Mouse (Mus musculus) forebrain, postnatal 0 days (tissue): Measurements from ENCODE around the gene Tcerg1l. TPM values are rescaled to one million over a fixed set of nuclear protein-coding genes. Genes with fewer than 3 reads are reported as not detected.
A peak's percentile ranks its signal among the peaks of the same experiment; 100 is the strongest.

ENCODE experiments used
- ATAC-seq: fragments of 200-750 bp; cut with Nextera tagmentation; 2 replicates; pipeline ENCODE4 v1.8.0; 2017; ENCODE audit warnings: mild to moderate bottlenecking, moderate library complexity
- DNase-seq: peaks from one replicate; pipeline ENCODE4 v3.0.0-alpha.2; 2015
- H3K27ac ChIP-seq: fragments of 300-500 bp; sonication (generic); 2 replicates; pipeline ENCODE4 v1.5.1; 2014; ENCODE audit warnings: low read depth, mild to moderate bottlenecking, antibody characterized with exemption, low read length, moderate library complexity, mixed read lengths
- H3K27me3 ChIP-seq: fragments of 300-500 bp; sonication (generic); 2 replicates; pipeline ENCODE4 v1.6.1; 2014; ENCODE audit warnings: mild to moderate bottlenecking, low read length, mixed read lengths; ENCODE audit not compliant: insufficient read depth
- H3K36me3 ChIP-seq: fragments of 300-500 bp; sonication (generic); 2 replicates; pipeline ENCODE4 v1.6.1; 2014; ENCODE audit warnings: mild to moderate bottlenecking, moderate library complexity; ENCODE audit not compliant: insufficient read depth
- H3K4me1 ChIP-seq: fragments of 300-500 bp; sonication (generic); 2 replicates; pipeline ENCODE4 v1.6.1; 2014; ENCODE audit warnings: antibody characterized with exemption; ENCODE audit not compliant: insufficient read depth
- H3K4me2 ChIP-seq: fragments of 300-500 bp; sonication (generic); 2 replicates; pipeline ENCODE4 v1.6.1; 2014; ENCODE audit warnings: low read depth, mild to moderate bottlenecking, moderate library complexity
- H3K4me3 ChIP-seq: fragments of 300-500 bp; sonication (generic); 2 replicates; pipeline ENCODE4 v1.5.1; 2014; ENCODE audit warnings: low read depth, low read length, mixed read lengths
- H3K9ac ChIP-seq: fragments of 300-500 bp; sonication (generic); 2 replicates; pipeline ENCODE4 v1.6.1; 2014; ENCODE audit warnings: mild to moderate bottlenecking
- H3K9me3 ChIP-seq: fragments of 300-500 bp; sonication (generic); 2 replicates; pipeline ENCODE4 v1.6.1; 2016; ENCODE audit warnings: low read length
- CTCF ChIP-seq: sonication (generic); IDR thresholded peaks from 2 replicates; pipeline ENCODE4 v1.5.1; 2016; ENCODE audit warnings: antibody characterized with exemption, control low read depth, low read depth
- WGBS: fragments of 180-500 bp; shearing (Covaris S2); extraction: QIAGEN DNeasy Blood & Tissue Kit; methylation state at CpG from one replicate; pipeline ENCODE4 v1.1.7; 2014; 5-methylcytosine and 5-hydroxymethylcytosine counted together
- polyA plus RNA-seq: library from polyadenylated mRNA; unstranded; fragments of >200 nt; fragmentation: Nextera tagmentation; extraction: Ambion mirVana; gene quantifications from 2 replicates; pipeline ENCODE4 v1.2.1, GENCODE M21; 2015
- total RNA-seq: library from RNA; depleted of rRNA; stranded (reverse); fragments of >200 nt; gene quantifications from 2 replicates; pipeline ENCODE4 v1.2.3, GENCODE M21; 2014; rRNA removed

Gene Tcerg1l
- total RNA-seq (18.7 and 21.6 TPM in 2 replicates), polyA plus RNA-seq (17.5 and 22.1 TPM in 2 replicates)

DNA sequence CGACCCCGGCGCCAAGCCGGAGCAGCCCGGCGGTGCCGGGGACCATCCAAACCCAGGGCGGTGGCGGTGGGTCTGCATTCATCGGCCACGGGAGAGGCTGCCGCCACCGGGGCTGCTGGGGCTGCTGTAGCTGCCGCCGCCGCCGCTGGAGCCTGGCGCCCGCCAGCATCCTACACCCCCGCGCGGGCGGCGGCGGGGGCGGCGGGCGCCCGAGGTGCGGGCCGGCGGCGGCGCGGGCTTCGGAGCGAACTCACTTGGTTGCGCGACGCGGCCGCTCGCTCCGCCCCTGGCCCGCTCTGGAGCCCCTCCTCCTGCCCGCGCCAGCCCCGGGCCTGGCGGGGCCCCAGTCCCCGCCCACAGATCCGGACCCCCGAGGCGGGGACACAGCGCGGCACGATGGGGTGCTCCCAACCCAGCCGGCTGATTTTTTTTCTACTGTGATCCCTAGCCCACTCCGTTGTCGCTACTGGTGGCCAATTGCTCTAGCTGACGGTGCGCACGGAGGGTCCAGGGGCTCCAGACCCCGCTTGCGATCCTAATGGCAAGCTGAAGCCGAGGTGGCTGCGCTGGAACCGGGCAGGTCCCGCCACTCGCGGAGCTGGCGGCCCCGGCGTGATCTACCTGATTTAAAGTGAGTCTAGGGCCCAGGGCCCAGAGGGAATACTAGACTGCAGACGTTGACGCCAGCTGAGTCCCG is at the start of gene Tcerg1l:
TSS of gene Tcerg1l (minus strand) at position 246 of the 697 bp plus-strand sequence.
- H3K4me2 ChIP-seq: peak within 1 kb of the TSS; percentile 98
- ATAC-seq (peak; percentile 73), DNase-seq (peak; percentile 62)
- H3K36me3 ChIP-seq: no peaks in the 10 kb centered on the region
- peaks cover 18% of the 10 kb centered on the region for H3K27me3 ChIP-seq
- peak within 1 kb of the TSS; percentile 60 for H3K9ac ChIP-seq
- H3K9me3 ChIP-seq: no peaks in the 10 kb centered on the region
- no peaks in the 10 kb centered on the region; the same call in 1 of the 2 replicates for H3K4me1 ChIP-seq
- peak within 1 kb of the TSS; percentile 50; the same call in 1 of the 2 replicates for H3K27ac ChIP-seq
- 3% methylated on average over 58 of the region's 76 CpGs for WGBS
- H3K4me3 ChIP-seq: peak within 1 kb of the TSS; percentile 55
- no peak for TF ChIP-seq CTCF

GRCm38 (mm10) chr7:138442096-138442495 is 44.6 kb upstream of the Tcerg1l start:
- no peak for DNase-seq
- H3K27ac ChIP-seq: no peak overlapping the region
- no peaks in the 10 kb centered on the region for H3K27me3 ChIP-seq
- no peak overlapping the region for H3K9ac ChIP-seq
- no peaks in the 10 kb centered on the region for H3K9me3 ChIP-seq
- H3K4me2 ChIP-seq: no peak overlapping the region
- H3K4me3 ChIP-seq: no peak overlapping the region
- WGBS: 70% methylated on average over 4 of the region's 4 CpGs
- ATAC-seq: no peak
- no peaks in the 10 kb centered on the region for H3K4me1 ChIP-seq
- no peak for TF ChIP-seq CTCF
- no peaks in the 10 kb centered on the region for H3K36me3 ChIP-seq

GRCm38 (mm10) chr7:138432541-138432940 is 35.0 kb upstream of the Tcerg1l start:
- Histone ChIP-seq H3K4me1 (no peaks in the 10 kb centered on the region), H3K4me3 (no peak overlapping the region)
- 60% methylated on average over 4 of the region's 4 CpGs for WGBS

GRCm38 (mm10) chr7:138431456-138431855 is 33.9 kb upstream of the Tcerg1l start:
- Histone ChIP-seq H3K9me3 (no peaks in the 10 kb centered on the region), H3K36me3 (no peaks in the 10 kb centered on the region), H3K9ac (no peak overlapping the region), H3K4me1 (no peaks in the 10 kb centered on the region), H3K27me3 (no peaks in the 10 kb centered on the region), H3K27ac (no peak overlapping the region), H3K4me2 (no peak overlapping the region), H3K4me3 (no peak overlapping the region)
- DNase-seq: no peak
- ATAC-seq: no peak
- no peak for TF ChIP-seq CTCF

More at GRCm38 (mm10) chr7:138432541-138432940, 35.0 kb upstream of the Tcerg1l start:
- Histone ChIP-seq H3K27ac (no peak overlapping the region), H3K27me3 (no peaks in the 10 kb centered on the region), H3K36me3 (no peaks in the 10 kb centered on the region), H3K4me2 (no peak overlapping the region), H3K9ac (no peak overlapping the region), H3K9me3 (no peaks in the 10 kb centered on the region)
- DNase-seq (no peak), ATAC-seq (no peak)
- no peak for TF ChIP-seq CTCF

DNA sequence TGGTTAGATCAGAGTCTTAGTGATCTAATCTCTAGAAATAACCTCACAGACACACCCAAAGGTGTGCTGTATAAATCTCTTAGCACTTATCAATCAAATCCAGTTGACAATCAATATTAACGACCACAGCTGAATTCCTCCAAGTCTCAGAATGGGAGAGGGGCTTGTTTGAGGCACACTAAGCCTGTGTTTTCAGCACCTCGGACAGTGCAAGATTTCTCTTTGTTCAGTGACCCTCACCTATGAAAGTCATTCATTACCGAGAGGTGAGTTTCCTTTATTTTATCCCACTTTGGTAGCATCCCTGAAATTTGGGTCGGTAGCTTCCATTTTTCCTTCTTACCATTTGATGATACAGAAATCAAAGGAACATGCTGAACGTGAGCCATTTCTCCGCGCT is 32.4 kb upstream of the Tcerg1l start:
- Histone ChIP-seq H3K36me3 (no peaks in the 10 kb centered on the region), H3K9me3 (no peaks in the 10 kb centered on the region), H3K4me1 (no peaks in the 10 kb centered on the region), H3K27me3 (no peaks in the 10 kb centered on the region), H3K9ac (no peak overlapping the region), H3K4me2 (no peak overlapping the region), H3K4me3 (no peak overlapping the region), H3K27ac (no peak overlapping the region)
- DNase-seq (no peak), ATAC-seq (no peak)
- no peak for TF ChIP-seq CTCF
- WGBS: 57% methylated on average over 7 of the region's 7 CpGs

- Histone ChIP-seq H3K4me3 (no peak overlapping the region), H3K36me3 (no peaks in the 10 kb centered on the region), H3K4me2 (no peak overlapping the region), H3K9me3 (no peaks in the 10 kb centered on the region), H3K4me1 (no peaks in the 10 kb centered on the region), H3K27ac (no peak overlapping the region), H3K9ac (no peak overlapping the region), H3K27me3 (no peaks in the 10 kb centered on the region)
- no peak for ATAC-seq
- peak; percentile 37; the same call in 1 of the 2 replicates for TF ChIP-seq CTCF
- DNase-seq: no peak
- WGBS: 46% methylated on average over 1 of the region's 1 CpGs
These were observed 31.3 kb upstream of the Tcerg1l start for GRCm38 (mm10) chr7:138428826-138429225.

GRCm38 (mm10) chr7:138427441-138427840 is 29.9 kb upstream of the Tcerg1l start:
- ATAC-seq: no peak
- no peak overlapping the region for H3K4me2 ChIP-seq
- H3K9ac ChIP-seq: no peak overlapping the region
- TF ChIP-seq CTCF: no peak
- no peak overlapping the region for H3K27ac ChIP-seq
- 55% methylated on average over 3 of the region's 3 CpGs for WGBS
- H3K36me3 ChIP-seq: no peaks in the 10 kb centered on the region
- H3K27me3 ChIP-seq: no peaks in the 10 kb centered on the region; the same call in 1 of the 2 replicates
- H3K9me3 ChIP-seq: no peaks in the 10 kb centered on the region
- H3K4me3 ChIP-seq: no peak overlapping the region
- H3K4me1 ChIP-seq: no peaks in the 10 kb centered on the region
- DNase-seq: no peak
